Mouse (Mus musculus) MEL (cell line): ENCODE data around the gene Ttf2. TPM values are rescaled to one million over a fixed set of nuclear protein-coding genes. Genes with fewer than 3 reads are reported as not detected.

ENCODE experiments used
- DNase-seq: peaks from one replicate; pipeline ENCODE4 v3.0.0; 2011; ENCODE audit warnings: low read depth, low spot score
- H3K27ac ChIP-seq: 2 replicates; pipeline ENCODE4 v1.5.1; 2012; ENCODE audit warnings: low read depth, mild to moderate bottlenecking, control low read depth, low read length, moderate library complexity; ENCODE audit not compliant: control insufficient read depth
- H3K27me3 ChIP-seq, 2 experiments: fragments of 150-350 bp in 1 of 2; sonication (generic) in 1 of 2; 2 replicates each; pipeline ENCODE4 v1.6.1; 2012; ENCODE audit warnings: low read length in 2 of 2, mild to moderate bottlenecking in 2 of 2, improper control_type of control experiment in 1 of 2, moderate library complexity in 1 of 2; ENCODE audit not compliant: insufficient read depth in 2 of 2, control insufficient read depth in 1 of 2
- H3K36me3 ChIP-seq, 2 experiments: 2 replicates each; pipeline ENCODE4 v1.6.1; 2012 to 2014; ENCODE audit warnings: low read length in 2 of 2, improper control_type of control experiment in 1 of 2, inconsistent platforms in 1 of 2, mild to moderate bottlenecking in 1 of 2; ENCODE audit not compliant: insufficient read depth in 2 of 2, control insufficient read depth in 1 of 2
- H3K4me1 ChIP-seq, 2 experiments: fragments of 150-350 bp in 1 of 2; sonication (generic) in 1 of 2; 2 replicates each; pipeline ENCODE4 v1.6.1; 2012; ENCODE audit warnings: low read length in 2 of 2, improper control_type of control experiment in 1 of 2, mild to moderate bottlenecking in 1 of 2; ENCODE audit not compliant: insufficient read depth in 2 of 2, control insufficient read depth in 1 of 2
- H3K4me3 ChIP-seq, 2 experiments: fragments of 150-350 bp in 1 of 2; sonication (generic) in 1 of 2; 2 replicates each; pipeline ENCODE4 v1.5.1; 2012; ENCODE audit warnings: low read depth in 2 of 2, low read length in 2 of 2, mild to moderate bottlenecking in 2 of 2, moderate library complexity in 2 of 2, control low read depth in 1 of 2, improper control_type of control experiment in 1 of 2; ENCODE audit not compliant: control insufficient read depth in 1 of 2, insufficient read depth in 1 of 2
- H3K79me2 ChIP-seq: 2 replicates; pipeline ENCODE4 v1.6.1; 2012; ENCODE audit warnings: mild to moderate bottlenecking, low read length, moderate library complexity; ENCODE audit not compliant: control insufficient read depth, poor library complexity, insufficient read depth
- H3K9ac ChIP-seq: 2 replicates; pipeline ENCODE4 v1.6.1; 2012; ENCODE audit warnings: low read depth, mild to moderate bottlenecking, control low read depth, low read length, moderate library complexity; ENCODE audit not compliant: control insufficient read depth, poor library complexity, severe bottlenecking
- H3K9me3 ChIP-seq: fragments of 150-350 bp; sonication (generic); replicated peaks from 2 replicates; pipeline ENCODE4 v1.6.1; 2012; ENCODE audit warnings: mild to moderate bottlenecking, low read length, improper control_type of control experiment, moderate library complexity; ENCODE audit not compliant: insufficient read depth
- BHLHE40 ChIP-seq: IDR thresholded peaks from 2 replicates; pipeline ENCODE4 v1.6.1; 2012; ENCODE audit warnings: low read depth, mild to moderate bottlenecking, inconsistent platforms, low read length, improper control_type of control experiment, borderline replicate concordance
- CHD2 ChIP-seq: IDR thresholded peaks from 2 replicates; pipeline ENCODE4 v1.6.1; 2011; ENCODE audit warnings: low read length, improper control_type of control experiment
- CTCF ChIP-seq, 3 experiments: IDR thresholded peaks in 2 of 3; conservative IDR thresholded peaks in 1 of 3; 2 replicates each; pipeline ENCODE4 v1.5.1; 2011 to 2012; ENCODE audit warnings: low read length in 3 of 3, low read depth in 2 of 3, mild to moderate bottlenecking in 2 of 3, improper control_type of control experiment in 1 of 3, inconsistent platforms in 1 of 3, mixed read lengths in 1 of 3, moderate library complexity in 1 of 3; ENCODE audit not compliant: control insufficient read depth in 1 of 3, insufficient read depth in 1 of 3, poor library complexity in 1 of 3, severe bottlenecking in 1 of 3
- E2F4 ChIP-seq: IDR thresholded peaks from 2 replicates; pipeline ENCODE4 v1.6.1; 2011; ENCODE audit warnings: low read depth, low read length, improper control_type of control experiment, borderline replicate concordance
- ETS1 ChIP-seq: IDR thresholded peaks from 2 replicates; pipeline ENCODE4 v1.6.1; 2012; ENCODE audit warnings: low read depth, mild to moderate bottlenecking, inconsistent platforms, low read length, improper control_type of control experiment, moderate library complexity
- GABPA ChIP-seq: IDR thresholded peaks from 2 replicates; pipeline ENCODE4 v1.6.1; 2012; ENCODE audit warnings: low read depth, mild to moderate bottlenecking, inconsistent platforms, low read length, improper control_type of control experiment, moderate library complexity
- GATA1 ChIP-seq: IDR thresholded peaks from 2 replicates; pipeline ENCODE4 v1.6.1; 2011; ENCODE audit warnings: low read depth, low read length, improper control_type of control experiment
- HCFC1 ChIP-seq: IDR thresholded peaks from 2 replicates; pipeline ENCODE4 v1.6.1; 2012; ENCODE audit warnings: low read depth, mild to moderate bottlenecking, inconsistent platforms, low read length, improper control_type of control experiment, moderate library complexity
- JUND ChIP-seq: IDR thresholded peaks from 2 replicates; pipeline ENCODE4 v1.6.1; 2011; ENCODE audit warnings: low read depth, mild to moderate bottlenecking, improper control_type of control experiment, low read length
- KAT2A ChIP-seq: conservative IDR thresholded peaks from 2 replicates; pipeline ENCODE4 v1.6.1; 2012; ENCODE audit warnings: low read depth, low read length, improper control_type of control experiment, inconsistent platforms
- MAFK ChIP-seq: IDR thresholded peaks from 2 replicates; pipeline ENCODE4 v1.6.1; 2011; ENCODE audit warnings: low read depth, mild to moderate bottlenecking, low read length, improper control_type of control experiment, borderline replicate concordance
- MAX ChIP-seq: IDR thresholded peaks from 2 replicates; pipeline ENCODE4 v1.6.1; 2011; ENCODE audit warnings: low read length, improper control_type of control experiment
- MAZ ChIP-seq: IDR thresholded peaks from 2 replicates; pipeline ENCODE4 v1.6.1; 2012; ENCODE audit warnings: low read depth, mild to moderate bottlenecking, inconsistent platforms, low read length, improper control_type of control experiment
- MXI1 ChIP-seq: IDR thresholded peaks from 2 replicates; pipeline ENCODE4 v1.6.1; 2011; ENCODE audit warnings: mild to moderate bottlenecking, low read depth, low read length, improper control_type of control experiment
- MYB ChIP-seq: IDR thresholded peaks from 2 replicates; pipeline ENCODE4 v1.6.1; 2011; ENCODE audit warnings: mild to moderate bottlenecking, low read depth, low read length, improper control_type of control experiment
- MYC ChIP-seq: IDR thresholded peaks from 2 replicates; pipeline ENCODE4 v1.6.1; 2011; ENCODE audit warnings: low read depth, mild to moderate bottlenecking, low read length, improper control_type of control experiment, moderate library complexity
- POLR2A ChIP-seq, 2 experiments: IDR thresholded peaks; 2 replicates each; pipeline ENCODE4 v1.6.1; 2011 to 2012; ENCODE audit warnings: low read length in 2 of 2, mild to moderate bottlenecking in 2 of 2, control low read depth in 1 of 2, improper control_type of control experiment in 1 of 2, low read depth in 1 of 2, moderate library complexity in 1 of 2; ENCODE audit not compliant: control insufficient read depth in 1 of 2, insufficient read depth in 1 of 2, poor library complexity in 1 of 2
- POLR2AphosphoS2 ChIP-seq: IDR thresholded peaks from 2 replicates; pipeline ENCODE4 v1.6.1; 2011; ENCODE audit warnings: low read length, improper control_type of control experiment
- POLR2AphosphoS5 ChIP-seq: IDR thresholded peaks from 2 replicates; pipeline ENCODE4 v1.6.1; 2012; ENCODE audit warnings: low read depth, borderline replicate concordance, mild to moderate bottlenecking, inconsistent platforms, low read length, moderate library complexity, mixed read lengths
- RAD21 ChIP-seq: IDR thresholded peaks from 2 replicates; pipeline ENCODE4 v1.6.1; 2011; ENCODE audit warnings: mild to moderate bottlenecking, low read depth, low read length, improper control_type of control experiment
- RCOR1 ChIP-seq: IDR thresholded peaks from 2 replicates; pipeline ENCODE4 v1.6.1; 2012; ENCODE audit warnings: low read depth, mild to moderate bottlenecking, inconsistent platforms, low read length, improper control_type of control experiment
- SIN3A ChIP-seq: IDR thresholded peaks from 2 replicates; pipeline ENCODE4 v1.6.1; 2012; ENCODE audit warnings: low read length, improper control_type of control experiment, inconsistent platforms
- TAL1 ChIP-seq: IDR thresholded peaks from 2 replicates; pipeline ENCODE4 v1.6.1; 2012; ENCODE audit warnings: mild to moderate bottlenecking, inconsistent platforms, low read length, moderate library complexity, mixed read lengths
- TBP ChIP-seq: IDR thresholded peaks from 2 replicates; pipeline ENCODE4 v1.8.0; 2011; ENCODE audit warnings: low read depth, low read length, improper control_type of control experiment
- USF1 ChIP-seq: IDR thresholded peaks from 2 replicates; pipeline ENCODE4 v1.6.1; 2014; ENCODE audit warnings: low read depth, mild to moderate bottlenecking, inconsistent platforms, low read length, improper control_type of control experiment, moderate library complexity
- ZC3H11A ChIP-seq: IDR thresholded peaks from 2 replicates; pipeline ENCODE4 v1.6.1; 2012; ENCODE audit warnings: low read depth, mild to moderate bottlenecking, inconsistent platforms, low read length, improper control_type of control experiment
- ZKSCAN1 ChIP-seq: IDR thresholded peaks from 2 replicates; pipeline ENCODE4 v1.6.1; 2012; ENCODE audit warnings: low read depth, mild to moderate bottlenecking, inconsistent platforms, low read length, improper control_type of control experiment, moderate library complexity
- ZMIZ1 ChIP-seq: IDR thresholded peaks from 2 replicates; pipeline ENCODE4 v1.6.1; 2012; ENCODE audit warnings: low read depth, mild to moderate bottlenecking, inconsistent platforms, low read length, improper control_type of control experiment, moderate library complexity
- polyA plus RNA-seq, 2 experiments: library from polyadenylated mRNA; stranded (reverse) in 1 of 2; unstranded in 1 of 2; fragments of >175 nt in 1 of 2; fragments of >200 nt in 1 of 2; gene quantifications; 2 replicates each; pipeline versions ENCODE4 v1.2.1 to v1.2.4; 2012; ENCODE audit warnings: low replicate concordance in 2 of 2, low read depth in 1 of 2; ENCODE audit not compliant: insufficient read length in 2 of 2, insufficient read depth in 1 of 2, missing spikeins in 1 of 2
- total RNA-seq: library from RNA; depleted of rRNA; stranded (reverse); fragments of 300-350 nt; gene quantifications from 2 replicates; pipeline ENCODE4 v1.2.3, GENCODE M21; 2012

Ttf2 gene
- total and polyA plus RNA-seq, 3 experiments: 27.7 to 34.4 TPM; not detected in 1

DNA sequence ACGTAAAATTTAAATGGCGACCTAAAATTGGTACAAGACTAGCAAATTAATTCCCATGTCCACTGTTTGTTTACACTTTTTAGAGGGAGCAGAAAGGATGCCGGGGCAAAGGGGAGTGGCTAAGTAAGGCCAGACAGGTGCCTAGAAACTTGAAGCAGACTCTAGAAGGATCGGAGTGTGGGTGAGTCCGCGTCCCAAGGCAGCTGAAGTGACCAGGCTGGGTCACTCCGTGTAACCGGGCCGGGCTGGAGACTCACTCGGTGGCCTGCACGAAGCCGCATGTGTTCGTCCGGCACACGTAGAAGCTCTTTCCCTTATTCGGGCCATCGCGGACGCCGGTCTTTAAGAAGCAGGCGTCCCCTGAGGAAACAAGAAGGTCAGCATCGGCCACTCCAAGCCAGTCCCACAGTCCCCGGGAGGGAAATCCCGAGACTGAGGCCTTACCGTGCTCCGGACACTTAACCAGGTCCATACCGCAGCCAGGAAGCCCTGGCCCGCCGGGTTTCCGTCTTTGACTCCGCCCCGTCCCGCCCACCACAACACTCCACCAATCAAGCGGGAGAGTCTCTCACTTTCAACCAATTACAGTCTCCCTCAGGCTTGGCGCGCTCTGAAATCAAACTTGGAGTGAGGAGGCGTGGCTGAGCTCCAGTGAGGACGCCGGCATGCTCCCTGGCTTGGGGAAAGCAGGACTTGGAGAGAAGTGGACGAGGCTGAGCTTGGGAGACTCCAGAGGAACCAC is at the start of gene Ttf2 (continued):
- TF ChIP-seq MYB: no peak
- TF ChIP-seq RCOR1: no peak
- peak; percentile 50; the same call in 1 of the 2 replicates for TF ChIP-seq TBP
- no peak for TF ChIP-seq USF1

DNA sequence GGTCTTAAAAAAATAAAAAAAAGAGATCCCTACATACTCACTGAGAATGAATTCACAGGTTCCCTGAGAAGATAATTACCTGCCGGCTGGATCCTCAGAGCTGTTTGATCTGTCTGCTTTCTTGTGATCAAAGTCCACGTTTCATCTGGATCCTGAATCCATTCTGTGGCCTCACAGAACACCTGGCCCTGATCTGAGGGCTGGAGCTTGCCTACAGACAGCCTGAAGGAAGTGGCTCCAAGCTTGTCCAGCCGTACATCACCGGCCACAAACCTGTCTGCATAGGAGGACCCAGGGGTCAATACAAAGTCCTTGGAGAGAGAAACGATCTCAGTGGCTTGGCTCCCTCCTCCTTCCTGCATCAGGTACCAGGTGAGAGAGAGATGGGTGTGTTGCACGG is 49.0 kb upstream of the Ttf2 start:
- H3K27ac ChIP-seq: no peak overlapping the region
- no peak for TF ChIP-seq MAZ
- no peak for TF ChIP-seq CTCF (IDR thresholded peaks at IDR 0.05 in 2 of 3, conservative IDR thresholded peaks at IDR 0.05 in 1 of 3; ENCODE audit: control insufficient read depth in 1 of 3, insufficient read depth in 1 of 3, low read depth in 2 of 3, low read length in 3 of 3, poor library complexity in 1 of 3, severe bottlenecking in 1 of 3)
- no peak for TF ChIP-seq RAD21
- no peak for TF ChIP-seq ETS1
- no peak for TF ChIP-seq KAT2A
- no peak for TF ChIP-seq POLR2AphosphoS2
- TF ChIP-seq TAL1: no peak
- no peak for TF ChIP-seq GABPA
- TF ChIP-seq MXI1: no peak
- no peak for TF ChIP-seq ZMIZ1
- no peak for TF ChIP-seq MYC
- no peak for TF ChIP-seq SIN3A
- no peak for TF ChIP-seq RCOR1
- TF ChIP-seq ZKSCAN1: no peak
- TF ChIP-seq BHLHE40: no peak
- H3K4me1 ChIP-seq: no peaks in the 10 kb centered on the region
- no peak for DNase-seq
- no peaks in the 10 kb centered on the region for H3K9me3 ChIP-seq
- no peak overlapping the region for H3K9ac ChIP-seq
- no peaks in the 10 kb centered on the region for H3K79me2 ChIP-seq
- no peaks in the 10 kb centered on the region; a peak in 1 of 4 replicates for H3K27me3 ChIP-seq
- no peak overlapping the region for H3K4me3 ChIP-seq
- H3K36me3 ChIP-seq: no peaks in the 10 kb centered on the region

DNA sequence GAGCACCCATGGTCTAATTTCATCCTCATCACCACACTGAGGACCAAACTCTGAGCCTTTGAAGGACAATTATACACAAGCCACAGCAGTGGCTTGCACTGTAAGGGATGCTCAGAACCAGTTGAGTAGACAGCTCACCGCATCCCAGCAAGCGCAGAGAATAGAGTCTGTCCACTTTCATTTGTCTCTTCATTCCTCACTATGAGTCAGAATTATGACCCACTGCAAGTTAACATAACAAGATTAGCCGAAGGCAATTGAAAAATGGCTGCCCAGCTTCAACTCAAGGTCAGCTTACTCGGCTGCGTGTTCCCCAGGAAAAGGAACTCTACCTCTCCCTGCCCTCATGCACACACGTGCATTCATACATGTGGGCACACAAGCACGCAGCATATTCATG is 46.6 kb upstream of the Ttf2 start:
- no peaks in the 10 kb centered on the region; a peak in 1 of 4 replicates for H3K27me3 ChIP-seq
- no peaks in the 10 kb centered on the region for H3K4me1 ChIP-seq
- H3K27ac ChIP-seq: no peak overlapping the region
- no peaks in the 10 kb centered on the region for H3K79me2 ChIP-seq
- TF ChIP-seq POLR2A (IDR thresholded peaks at IDR 0.05; ENCODE audit: control insufficient read depth in 1 of 2, insufficient read depth in 1 of 2, low read depth in 1 of 2, low read length in 2 of 2, poor library complexity in 1 of 2): no peak
- TF ChIP-seq GATA1: no peak
- no peak for TF ChIP-seq GABPA
- no peak for TF ChIP-seq MAZ
- TF ChIP-seq MYC: no peak
- TF ChIP-seq CHD2: no peak
- no peak for TF ChIP-seq MAX
- TF ChIP-seq JUND: no peak
- TF ChIP-seq ETS1: no peak
- TF ChIP-seq POLR2AphosphoS5: no peak
- TF ChIP-seq MAFK: no peak
- TF ChIP-seq ZC3H11A: no peak
- TF ChIP-seq CTCF (IDR thresholded peaks at IDR 0.05 in 2 of 3, conservative IDR thresholded peaks at IDR 0.05 in 1 of 3; ENCODE audit: control insufficient read depth in 1 of 3, insufficient read depth in 1 of 3, low read depth in 2 of 3, low read length in 3 of 3, poor library complexity in 1 of 3, severe bottlenecking in 1 of 3): no peak
- no peak for TF ChIP-seq TBP
- no peak for TF ChIP-seq HCFC1
- no peak for TF ChIP-seq ZKSCAN1
- TF ChIP-seq SIN3A: no peak
- TF ChIP-seq E2F4: no peak
- DNase-seq: no peak
- no peaks in the 10 kb centered on the region for H3K36me3 ChIP-seq
- no peak overlapping the region for H3K4me3 ChIP-seq
- H3K9me3 ChIP-seq: no peaks in the 10 kb centered on the region
- H3K9ac ChIP-seq: no peak overlapping the region
